Mouse (Mus musculus) ES-E14 (cell line): ENCODE data around the gene Rbm26.

Source experiments
- HCFC1 ChIP-seq: IDR thresholded peaks from 2 replicates; pipeline ENCODE4 v1.6.1; 2012; ENCODE audit warnings: low read length, inconsistent platforms, borderline replicate concordance; ENCODE audit not compliant: insufficient read depth
- MAFK ChIP-seq: IDR thresholded peaks from 2 replicates; pipeline ENCODE4 v1.6.1; 2014; ENCODE audit warnings: mild to moderate bottlenecking, low read depth, low read length, inconsistent platforms; ENCODE audit not compliant: insufficient read depth

DNA sequence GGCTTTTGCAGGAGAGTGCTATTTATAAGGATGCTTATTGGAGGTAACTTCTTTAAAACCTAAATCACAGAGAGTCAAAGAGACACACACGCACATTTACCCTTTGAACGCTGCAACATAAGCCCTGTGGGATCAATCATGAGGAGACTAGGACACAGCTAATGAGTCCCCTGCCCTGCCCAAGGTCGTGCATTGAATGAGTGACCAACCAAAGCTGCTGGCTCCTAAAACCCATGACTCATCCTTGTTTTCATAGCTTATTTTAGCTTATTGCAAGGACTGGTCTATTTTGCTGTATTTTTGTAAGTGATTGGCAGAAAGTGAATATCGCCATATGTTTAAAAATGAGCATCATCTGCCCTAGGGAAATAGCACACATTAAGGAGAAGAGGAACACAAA lies 17.6 kb upstream of the Rbm26 start:
- TF ChIP-seq MAFK = no peak
- no peak for TF ChIP-seq HCFC1
